Mouse (Mus musculus): ENCODE data around the gene Abcf3.
A peak's percentile ranks its signal among the peaks of the same experiment; 100 is the strongest.

Abcf3 gene

GRCm38 (mm10) chr16:20548096-20548948, at the start of gene Abcf3:
Gene Abcf3 (plus strand): TSS chr16:20548577.
- H3K27me3 ChIP-seq (ENCODE audit: insufficient read depth, low read length) = no peaks in the 10 kb centered on the region

DNA sequence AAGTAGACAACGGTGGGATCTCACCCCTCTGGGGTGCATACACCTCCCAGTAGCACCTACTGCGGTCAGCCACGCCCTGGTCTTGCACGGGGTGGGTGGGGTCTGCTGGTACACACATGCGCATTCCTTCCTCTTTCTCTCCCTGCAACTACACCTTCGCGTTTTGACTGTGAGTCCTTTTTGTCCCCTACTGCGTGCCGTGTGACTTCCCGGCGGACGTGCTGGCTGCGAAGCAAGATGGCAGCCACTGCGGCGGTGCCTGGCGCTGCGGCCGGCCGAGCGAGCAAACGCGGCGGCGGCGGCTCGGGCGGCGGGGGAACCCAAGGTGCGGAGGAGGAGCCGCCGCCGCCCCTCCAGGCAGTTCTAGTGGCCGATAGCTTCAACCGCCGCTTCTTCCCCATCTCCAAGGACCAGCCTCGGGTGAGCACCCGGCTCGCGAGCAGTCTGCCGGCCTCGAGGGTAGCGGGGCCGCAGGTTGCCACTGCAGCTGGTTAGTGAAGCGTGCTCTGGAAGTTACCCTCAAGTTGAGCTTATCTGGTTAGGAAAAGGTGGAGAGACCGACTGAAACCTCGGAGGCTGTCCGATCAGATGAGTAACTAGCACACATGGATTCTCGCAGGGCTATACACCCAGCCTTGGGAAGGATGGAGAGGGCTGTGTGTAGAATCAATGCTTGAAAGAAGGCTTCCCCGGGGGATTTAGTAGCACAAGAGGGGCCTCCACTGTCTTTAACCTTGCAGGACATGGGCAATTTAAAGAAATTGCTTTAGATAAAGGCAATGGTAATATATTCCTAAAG, 49.5 kb upstream of the Abcf3 start, which contains the start of gene Eif2b5:
Eif2b5 (plus strand) TSS at position 141 of the 799 bp plus-strand sequence.
- H3K4me1 ChIP-seq (replicated peaks; ENCODE audit: low read depth, low read length) = peaks cover 22% of the 10 kb centered on the region
- H3K9me3 ChIP-seq (ENCODE audit: low read length) = peaks cover 22% of the 10 kb centered on the region
- TF ChIP-seq POU5F1 (IDR thresholded peaks at IDR 0.05; ENCODE audit: borderline replicate concordance, low read length) (no peak), NANOG (IDR thresholded peaks at IDR 0.05; ENCODE audit: borderline replicate concordance, low read length) (no peak)
- H3K27me3 ChIP-seq (ENCODE audit: insufficient read depth, low read length) = no peaks in the 10 kb centered on the region
- H3K36me3 ChIP-seq (ENCODE audit: insufficient read depth, low read length) = peaks cover 41% of the 10 kb centered on the region
- peak within 1 kb of the TSS; percentile 99 for H3K4me3 ChIP-seq (replicated peaks; ENCODE audit: low read length)

More at GRCm38 (mm10) chr16:20548096-20548948, at the start of gene Abcf3:
- H3K4me1 ChIP-seq (replicated peaks; ENCODE audit: low read depth, low read length) = peaks cover 43% of the 10 kb centered on the region
- H3K4me3 ChIP-seq (replicated peaks; ENCODE audit: low read length) = peak within 1 kb of the TSS; percentile 97
- H3K9me3 ChIP-seq (ENCODE audit: low read length) = no peaks in the 10 kb centered on the region
- H3K36me3 ChIP-seq (ENCODE audit: insufficient read depth, low read length) = peaks cover 69% of the 10 kb centered on the region
- no peak for TF ChIP-seq NANOG (IDR thresholded peaks at IDR 0.05; ENCODE audit: borderline replicate concordance, low read length)
- no peak for TF ChIP-seq CTCF (conservative IDR thresholded peaks at IDR 0.05; ENCODE audit: low read length)
- TF ChIP-seq POU5F1 (IDR thresholded peaks at IDR 0.05; ENCODE audit: borderline replicate concordance, low read length) = no peak

GRCm38 (mm10) chr16:20506000-20506399, 42.4 kb upstream of the Abcf3 start:
- H3K4me3 ChIP-seq (replicated peaks; ENCODE audit: low read length) = no peak overlapping the region
- TF ChIP-seq POU5F1 (IDR thresholded peaks at IDR 0.05; ENCODE audit: borderline replicate concordance, low read length) = no peak
- no peak for TF ChIP-seq CTCF (conservative IDR thresholded peaks at IDR 0.05; ENCODE audit: low read length)
- TF ChIP-seq NANOG (IDR thresholded peaks at IDR 0.05; ENCODE audit: borderline replicate concordance, low read length) = no peak

DNA sequence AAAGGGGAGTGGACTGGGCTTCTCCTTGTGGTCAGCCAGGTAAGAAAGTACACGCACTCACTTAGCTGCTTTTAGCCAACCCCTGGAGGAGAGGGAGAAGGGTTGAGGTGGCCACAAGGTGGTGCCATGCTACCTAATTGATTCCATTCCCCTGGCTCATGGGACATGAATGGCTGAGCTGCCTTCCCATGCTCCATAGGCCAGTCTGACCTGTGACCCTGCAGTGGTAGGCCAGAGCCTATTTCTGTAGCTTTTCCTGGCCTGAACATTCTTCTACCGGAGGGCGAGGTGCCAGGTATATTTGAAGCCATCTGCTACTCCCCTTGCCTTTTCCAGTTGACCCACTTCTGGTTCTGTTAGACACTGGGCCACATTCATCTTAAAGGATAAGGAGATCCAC, 39.0 kb upstream of the Abcf3 start:
- no peak for TF ChIP-seq POU5F1 (IDR thresholded peaks at IDR 0.05; ENCODE audit: borderline replicate concordance, low read length)
- peak; percentile 32 for TF ChIP-seq CTCF (conservative IDR thresholded peaks at IDR 0.05; ENCODE audit: low read length)
- no peak overlapping the region for H3K4me3 ChIP-seq (replicated peaks; ENCODE audit: low read length)

More at GRCm38 (mm10) chr16:20506000-20506399, 42.4 kb upstream of the Abcf3 start:
- Histone ChIP-seq H3K27me3 (ENCODE audit: insufficient read depth, low read length) (no peaks in the 10 kb centered on the region), H3K36me3 (ENCODE audit: insufficient read depth, low read length) (peaks cover 100% of the 10 kb centered on the region), H3K9me3 (ENCODE audit: low read length) (no peaks in the 10 kb centered on the region), H3K4me1 (replicated peaks; ENCODE audit: low read depth, low read length) (peaks cover 6% of the 10 kb centered on the region; the same call in 1 of the 2 replicates)

DNA sequence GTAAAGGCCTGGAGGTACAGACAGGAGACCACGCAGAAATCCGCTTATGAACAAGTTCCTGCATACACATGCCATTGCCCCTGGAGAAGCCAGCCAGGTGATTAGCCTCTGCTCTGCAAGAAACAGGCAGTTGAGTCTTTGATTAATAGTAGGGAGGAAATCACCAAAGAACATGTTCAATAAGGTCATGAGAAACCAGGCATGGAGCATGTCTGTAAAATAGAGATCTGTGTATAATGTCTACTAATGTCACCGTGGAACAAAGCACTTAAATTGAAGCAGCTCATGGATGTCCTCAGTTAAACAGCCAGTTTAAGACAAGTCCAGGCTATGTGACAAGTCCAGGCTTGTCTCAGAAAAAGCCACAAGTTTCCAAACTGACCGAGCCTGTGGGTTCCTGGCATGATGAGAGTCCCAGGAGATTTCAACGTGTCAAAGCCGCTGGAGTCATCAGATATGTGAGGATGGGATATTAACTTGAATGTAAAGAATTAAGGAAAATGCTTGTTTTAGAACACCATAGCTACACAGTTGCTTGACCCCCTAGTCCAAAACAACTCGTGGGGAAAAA, 37.0 kb upstream of the Abcf3 start:
- Histone ChIP-seq H3K9me3 (ENCODE audit: low read length) (no peaks in the 10 kb centered on the region), H3K4me1 (replicated peaks; ENCODE audit: low read depth, low read length) (peaks cover 23% of the 10 kb centered on the region), H3K36me3 (ENCODE audit: insufficient read depth, low read length) (peaks cover 64% of the 10 kb centered on the region), H3K4me3 (replicated peaks; ENCODE audit: low read length) (no peak overlapping the region), H3K27me3 (ENCODE audit: insufficient read depth, low read length) (no peaks in the 10 kb centered on the region)
- no peak for TF ChIP-seq NANOG (IDR thresholded peaks at IDR 0.05; ENCODE audit: borderline replicate concordance, low read length)
- no peak for TF ChIP-seq CTCF (conservative IDR thresholded peaks at IDR 0.05; ENCODE audit: low read length)
- no peak for TF ChIP-seq POU5F1 (IDR thresholded peaks at IDR 0.05; ENCODE audit: borderline replicate concordance, low read length)

More for the DNA sequence above, 39.0 kb upstream of the Abcf3 start:
- H3K4me1 ChIP-seq (replicated peaks; ENCODE audit: low read depth, low read length) = peaks cover 16% of the 10 kb centered on the region
- no peaks in the 10 kb centered on the region for H3K27me3 ChIP-seq (ENCODE audit: insufficient read depth, low read length)
- H3K36me3 ChIP-seq (ENCODE audit: insufficient read depth, low read length) = peaks cover 84% of the 10 kb centered on the region
- H3K9me3 ChIP-seq (ENCODE audit: low read length) = no peaks in the 10 kb centered on the region

DNA sequence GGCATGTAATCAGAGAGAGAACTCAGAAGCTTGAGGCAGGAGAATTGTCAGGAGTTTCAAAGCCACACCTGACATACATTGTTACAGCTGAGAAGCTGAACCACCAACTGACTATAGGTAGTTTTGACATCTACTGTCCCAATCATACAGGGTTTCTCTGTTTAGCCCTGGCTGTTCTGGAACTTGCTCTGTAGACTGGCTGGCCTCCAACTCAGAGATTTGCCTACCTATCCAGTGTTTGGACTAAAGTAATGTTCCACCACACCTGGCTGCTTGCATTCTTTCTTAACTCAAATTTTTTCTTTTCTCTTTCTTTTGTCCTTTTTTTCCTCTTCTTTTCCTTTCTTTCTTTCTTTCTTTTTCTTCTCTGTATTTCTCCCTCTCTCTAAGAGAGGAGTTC, 32.3 kb upstream of the Abcf3 start:
- H3K4me1 ChIP-seq (replicated peaks; ENCODE audit: low read depth, low read length) = peaks cover 36% of the 10 kb centered on the region
- peak overlapping the region; percentile 92 for H3K4me3 ChIP-seq (replicated peaks; ENCODE audit: low read length)
- no peaks in the 10 kb centered on the region for H3K9me3 ChIP-seq (ENCODE audit: low read length)
- no peaks in the 10 kb centered on the region for H3K27me3 ChIP-seq (ENCODE audit: insufficient read depth, low read length)
- peaks cover 26% of the 10 kb centered on the region for H3K36me3 ChIP-seq (ENCODE audit: insufficient read depth, low read length)
- TF ChIP-seq CTCF (conservative IDR thresholded peaks at IDR 0.05; ENCODE audit: low read length) (no peak), POU5F1 (IDR thresholded peaks at IDR 0.05; ENCODE audit: borderline replicate concordance, low read length) (no peak), NANOG (IDR thresholded peaks at IDR 0.05; ENCODE audit: borderline replicate concordance, low read length) (no peak)

DNA sequence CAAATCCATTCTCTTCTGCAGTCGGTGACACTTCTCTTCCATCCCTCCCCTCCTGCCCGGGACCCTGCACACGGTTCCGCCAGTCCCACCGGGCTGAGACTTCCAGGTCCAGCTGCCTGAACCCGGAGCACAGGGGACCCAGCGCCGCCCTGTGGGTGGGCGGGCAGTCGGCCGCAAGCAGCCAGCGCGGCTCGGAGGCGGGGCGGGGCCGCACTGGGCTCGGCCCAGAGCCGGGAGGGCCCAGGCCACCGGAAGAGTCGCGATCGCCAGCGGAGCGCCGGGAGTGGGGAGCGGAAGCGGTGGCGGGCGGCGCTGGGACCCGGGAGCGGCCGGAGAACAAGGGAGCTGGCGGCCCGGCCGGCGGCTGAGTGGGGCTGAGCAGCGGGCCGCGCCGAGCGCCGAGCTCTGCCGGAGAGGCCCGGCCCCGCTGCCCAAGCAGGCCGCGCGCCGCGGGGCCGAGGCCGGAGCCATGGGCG, 31.6 kb upstream of the Abcf3 start, which contains the start of gene Dvl3:
Dvl3 (plus strand) TSS at position 257 of the 476 bp plus-strand sequence.
- no peaks in the 10 kb centered on the region for H3K9me3 ChIP-seq (ENCODE audit: low read length)
- H3K36me3 ChIP-seq (ENCODE audit: insufficient read depth, low read length) = peaks cover 21% of the 10 kb centered on the region
- peaks cover 29% of the 10 kb centered on the region for H3K4me1 ChIP-seq (replicated peaks; ENCODE audit: low read depth, low read length)
- TF ChIP-seq POU5F1 (IDR thresholded peaks at IDR 0.05; ENCODE audit: borderline replicate concordance, low read length) = no peak
- no peak for TF ChIP-seq NANOG (IDR thresholded peaks at IDR 0.05; ENCODE audit: borderline replicate concordance, low read length)
- no peak for TF ChIP-seq CTCF (conservative IDR thresholded peaks at IDR 0.05; ENCODE audit: low read length)
- peaks cover under 1% of the 10 kb centered on the region; the same call in 1 of the 2 replicates for H3K27me3 ChIP-seq (ENCODE audit: insufficient read depth, low read length)
- H3K4me3 ChIP-seq (replicated peaks; ENCODE audit: low read length) = peak within 1 kb of the TSS; percentile 92

DNA sequence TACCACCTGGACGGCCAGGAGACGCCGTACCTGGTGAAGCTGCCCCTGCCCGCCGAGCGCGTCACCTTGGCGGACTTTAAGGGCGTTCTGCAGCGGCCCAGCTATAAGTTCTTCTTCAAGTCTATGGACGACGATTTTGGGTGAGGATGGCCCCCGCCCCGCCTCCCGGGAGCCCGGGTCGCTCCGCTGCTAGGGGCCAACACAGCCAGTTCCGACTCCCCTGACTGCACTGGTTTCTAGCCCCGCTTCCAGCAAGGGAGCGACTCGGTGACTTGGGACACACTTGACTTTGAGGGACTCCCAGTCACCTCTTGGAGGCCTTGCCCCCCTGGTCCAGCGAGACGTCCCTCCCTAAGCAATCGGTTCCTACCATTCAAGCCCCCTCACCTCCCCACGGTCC, 31.2 kb upstream of the Abcf3 start:
- Histone ChIP-seq H3K4me1 (replicated peaks; ENCODE audit: low read depth, low read length) (peaks cover 24% of the 10 kb centered on the region), H3K9me3 (ENCODE audit: low read length) (no peaks in the 10 kb centered on the region), H3K4me3 (replicated peaks; ENCODE audit: low read length) (peak overlapping the region; percentile 92), H3K36me3 (ENCODE audit: insufficient read depth, low read length) (peaks cover 18% of the 10 kb centered on the region), H3K27me3 (ENCODE audit: insufficient read depth, low read length) (peaks cover 5% of the 10 kb centered on the region; the same call in 1 of the 2 replicates)
- TF ChIP-seq NANOG (IDR thresholded peaks at IDR 0.05; ENCODE audit: borderline replicate concordance, low read length) = no peak
- TF ChIP-seq POU5F1 (IDR thresholded peaks at IDR 0.05; ENCODE audit: borderline replicate concordance, low read length) = no peak
- no peak for TF ChIP-seq CTCF (conservative IDR thresholded peaks at IDR 0.05; ENCODE audit: low read length)
